Mouse (Mus musculus) left cerebral cortex, adult 2 months (tissue): ENCODE measurements around the gene Onecut1. TPM values are rescaled to one million over a fixed set of nuclear protein-coding genes. Genes with fewer than 3 reads are reported as not detected.

Experiments
- DNase-seq, 2 experiments: peaks; one replicate each; pipeline ENCODE4 v3.0.0; 2021 to 2022; ENCODE audit warnings: low spot score in 2 of 2, mixed read lengths in 1 of 2; ENCODE audit errors: extremely low spot score in 1 of 2
- H3K27ac ChIP-seq: fragments of 200-600 bp; 2 replicates; pipeline ENCODE4 v1.8.1; 2022
- H3K4me3 ChIP-seq: fragments of 200-600 bp; 2 replicates; pipeline ENCODE4 v1.8.1; 2022
- CTCF ChIP-seq: fragments of 200-600 bp; IDR thresholded peaks from 2 replicates; pipeline ENCODE4 v1.8.1; 2022; ENCODE audit warnings: antibody characterized with exemption, mild to moderate bottlenecking, moderate library complexity
- intact Hi-C: fragments of 180-260 bp; cut with DNase I; formaldehyde crosslinking; loops from one replicate; pipeline ENCODE4 v1.15.1; 2025
- total RNA-seq, 2 experiments: library from RNA; stranded (reverse); gene quantifications; 2 replicates each; pipeline ENCODE4 v1.2.3; 2021

The Onecut1 gene
- total RNA-seq, 2 experiments from 2014 or later: 0.14 to 0.29 TPM

DNA sequence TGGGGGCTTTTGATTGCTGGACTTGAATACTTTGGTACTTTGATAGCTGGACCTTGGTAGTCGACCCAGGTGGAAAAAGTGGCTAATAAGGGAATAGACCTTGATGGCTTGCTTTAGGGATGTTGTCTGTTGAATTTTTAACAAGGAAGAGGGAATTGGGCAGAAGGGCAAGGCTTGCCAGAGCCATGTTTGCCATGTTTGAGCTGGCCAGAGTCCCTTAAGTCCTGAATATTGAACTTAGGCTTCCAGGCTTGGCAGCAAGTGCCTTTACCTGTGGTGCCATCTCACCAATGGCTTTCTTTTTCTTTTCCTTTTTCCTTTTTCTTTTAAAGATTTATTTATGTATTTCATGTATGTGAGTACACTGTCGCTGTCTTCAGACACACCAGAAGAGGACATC, 38.4 kb downstream of the Onecut1 start:
- DNase-seq: no peak
- TF ChIP-seq CTCF: no peak
- intact Hi-C loops: loop anchor here (10.0 kb wide), 1 partner anchor 385 kb away; no protein-coding TSS in a partner anchor
- no peak overlapping the region for H3K4me3 ChIP-seq
- no peak overlapping the region for H3K27ac ChIP-seq

DNA sequence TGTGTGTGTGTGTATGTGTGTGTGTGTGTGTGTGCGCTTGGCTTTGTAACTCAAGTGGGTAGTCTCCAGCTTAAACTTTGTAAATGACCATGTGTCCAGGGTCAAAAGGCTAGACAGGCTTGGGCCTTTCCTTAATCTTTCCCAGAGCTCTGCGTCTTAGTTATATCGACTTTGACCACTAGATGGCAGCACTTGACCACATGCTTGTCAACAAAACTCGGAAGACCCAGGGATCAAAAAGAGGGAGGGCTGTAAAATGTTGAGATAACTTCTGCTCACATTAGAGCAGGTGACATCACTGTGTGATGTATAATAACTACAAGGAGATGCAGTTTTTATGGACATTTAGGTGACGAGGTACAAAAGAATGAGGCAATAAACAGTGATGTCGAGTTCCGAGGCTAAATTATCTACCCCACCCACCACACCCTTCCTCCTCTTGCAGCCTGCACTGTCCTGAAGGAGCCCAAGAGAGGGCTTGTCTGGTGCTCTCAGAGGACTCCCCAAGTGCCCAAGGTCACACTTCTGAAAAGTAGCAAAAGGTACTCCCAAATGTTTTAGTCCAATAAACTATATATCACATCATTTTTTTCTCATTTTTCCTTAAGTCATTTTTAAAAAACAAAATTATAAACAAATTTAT, 43.3 kb downstream of the Onecut1 start:
- H3K4me3 ChIP-seq: no peak overlapping the region
- intact Hi-C loops: loop anchor here (2.0 to 10.0 kb wide), 5 partner anchors 46 to 380 kb away; no protein-coding TSS in a partner anchor
- peak; percentile 82 for TF ChIP-seq CTCF
- H3K27ac ChIP-seq: no peak overlapping the region
- DNase-seq: peak; percentile 66

DNA sequence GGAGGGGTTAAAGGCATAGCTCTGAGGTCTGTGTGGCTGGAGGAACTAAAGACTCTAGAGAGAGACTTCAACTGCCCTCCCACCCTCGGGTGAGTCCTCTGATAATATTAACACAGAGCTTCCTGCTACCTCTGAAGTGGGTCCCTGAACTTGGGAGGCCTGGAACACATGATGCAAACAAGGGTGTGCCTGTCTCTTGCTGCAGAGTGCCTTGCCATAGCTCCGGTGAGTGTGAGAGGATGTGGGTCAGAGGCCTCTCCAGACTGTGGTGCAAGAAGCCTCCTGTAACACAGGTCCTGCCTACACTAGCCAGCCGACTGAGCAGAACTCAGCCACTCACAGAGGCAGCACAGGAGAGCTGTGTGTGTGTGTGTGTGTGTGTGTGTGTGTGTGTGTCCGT, 45.2 kb downstream of the Onecut1 start:
- H3K4me3 ChIP-seq: no peak overlapping the region
- intact Hi-C loops: loop anchor here (5.0 to 10.0 kb wide), 4 partner anchors 95 to 378 kb away; no protein-coding TSS in a partner anchor
- TF ChIP-seq CTCF: no peak
- H3K27ac ChIP-seq: no peak overlapping the region
- DNase-seq: no peak

DNA sequence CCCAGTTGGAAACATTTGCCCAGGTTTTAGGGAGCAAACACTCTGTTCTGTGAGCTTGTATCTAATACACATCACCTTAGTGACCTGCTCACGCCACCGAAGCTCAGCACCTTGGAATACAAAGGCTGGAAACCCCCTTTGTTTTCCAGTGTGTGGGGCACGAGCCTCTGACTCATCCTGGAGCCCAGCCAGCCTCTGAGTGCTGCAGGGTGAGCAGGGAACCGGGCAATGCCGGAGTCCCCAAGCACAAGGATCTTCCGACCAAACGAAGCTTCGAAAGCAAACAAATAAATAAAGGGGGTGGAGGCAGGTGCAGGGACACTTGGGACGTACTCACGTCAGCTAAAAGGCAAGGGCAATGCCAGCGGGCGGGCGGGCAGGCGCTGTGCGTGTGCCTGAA, 47.5 kb downstream of the Onecut1 start:
- no peak for TF ChIP-seq CTCF
- H3K27ac ChIP-seq: no peak overlapping the region
- no peak for DNase-seq
- no peak overlapping the region for H3K4me3 ChIP-seq
- intact Hi-C loops: loop anchor here (5.0 to 10.0 kb wide), 4 partner anchors 93 to 376 kb away; no protein-coding TSS in a partner anchor

DNA sequence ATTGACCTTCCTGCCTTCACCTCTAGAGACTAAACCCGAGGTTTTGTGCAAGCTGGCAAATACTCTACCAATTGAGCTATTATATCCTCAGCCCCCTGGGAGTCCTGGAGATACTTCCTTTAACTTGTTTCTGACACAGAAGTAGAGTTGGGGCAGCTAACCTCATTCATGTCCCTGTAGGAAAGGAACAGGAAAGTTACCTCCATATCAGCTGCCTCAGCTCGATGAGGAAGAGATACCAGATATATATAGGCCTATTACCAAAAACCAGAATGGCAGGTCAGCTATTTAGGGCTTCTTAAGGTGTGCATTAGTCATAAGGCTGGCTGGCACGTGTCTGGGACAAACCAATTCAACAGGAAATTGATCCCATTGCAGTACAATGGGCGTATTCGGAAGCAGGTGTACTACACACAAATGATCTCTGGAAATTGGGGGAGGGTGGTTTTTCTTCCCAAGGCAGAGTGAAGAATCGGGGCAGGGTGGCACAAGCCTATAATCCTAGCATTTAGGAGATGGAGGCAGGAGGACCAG, 48.6 kb downstream of the Onecut1 start:
- TF ChIP-seq CTCF: no peak
- DNase-seq: no peak
- Histone ChIP-seq H3K27ac (no peak overlapping the region), H3K4me3 (no peak overlapping the region)
- intact Hi-C loops: no loop called here

DNA sequence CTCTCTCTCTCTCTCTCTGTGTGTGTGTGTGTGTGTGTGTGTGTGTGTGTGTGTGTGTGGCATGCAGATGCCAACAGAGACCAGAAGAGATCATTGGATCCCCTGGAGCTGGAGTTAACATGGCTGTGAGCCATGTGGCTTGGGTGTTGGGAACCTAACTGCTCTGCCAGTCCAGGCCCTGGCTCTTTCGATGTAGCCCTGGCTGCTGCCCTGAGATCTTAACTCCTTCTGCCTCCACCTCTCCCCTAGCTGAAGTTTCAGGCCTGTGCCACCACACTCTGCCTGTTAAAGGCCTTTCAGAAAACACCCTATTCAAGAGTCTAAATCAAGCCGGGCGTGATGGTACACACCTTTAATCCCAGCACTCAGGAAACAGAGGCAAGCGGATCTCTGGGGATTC, 49.7 kb downstream of the Onecut1 start:
- intact Hi-C loops: no loop called here
- H3K27ac ChIP-seq: no peak overlapping the region
- no peak for TF ChIP-seq CTCF
- H3K4me3 ChIP-seq: no peak overlapping the region
- no peak for DNase-seq

DNA sequence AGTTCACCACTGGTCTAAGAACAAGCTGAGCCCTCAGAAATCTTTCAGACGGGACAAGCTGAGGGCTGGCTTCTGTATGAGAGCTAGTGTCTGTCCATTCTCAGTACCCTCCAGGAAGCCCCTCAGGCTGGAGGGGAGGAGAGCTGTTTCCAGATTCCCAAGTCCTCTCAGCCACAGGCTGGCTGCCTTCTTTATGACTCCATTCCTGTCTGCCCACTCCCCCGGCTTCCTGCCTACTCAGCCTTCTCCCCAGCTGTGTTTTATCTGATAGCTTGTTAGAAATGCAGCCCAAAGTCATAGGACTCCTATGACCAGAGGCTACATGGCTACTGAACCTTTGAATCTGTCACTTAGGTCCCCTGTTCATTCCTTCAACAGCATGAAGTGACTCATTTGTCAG, 50.2 kb downstream of the Onecut1 start:
- H3K4me3 ChIP-seq: no peak overlapping the region
- intact Hi-C loops: no loop called here
- no peak for TF ChIP-seq CTCF
- no peak overlapping the region for H3K27ac ChIP-seq
- DNase-seq: no peak

DNA sequence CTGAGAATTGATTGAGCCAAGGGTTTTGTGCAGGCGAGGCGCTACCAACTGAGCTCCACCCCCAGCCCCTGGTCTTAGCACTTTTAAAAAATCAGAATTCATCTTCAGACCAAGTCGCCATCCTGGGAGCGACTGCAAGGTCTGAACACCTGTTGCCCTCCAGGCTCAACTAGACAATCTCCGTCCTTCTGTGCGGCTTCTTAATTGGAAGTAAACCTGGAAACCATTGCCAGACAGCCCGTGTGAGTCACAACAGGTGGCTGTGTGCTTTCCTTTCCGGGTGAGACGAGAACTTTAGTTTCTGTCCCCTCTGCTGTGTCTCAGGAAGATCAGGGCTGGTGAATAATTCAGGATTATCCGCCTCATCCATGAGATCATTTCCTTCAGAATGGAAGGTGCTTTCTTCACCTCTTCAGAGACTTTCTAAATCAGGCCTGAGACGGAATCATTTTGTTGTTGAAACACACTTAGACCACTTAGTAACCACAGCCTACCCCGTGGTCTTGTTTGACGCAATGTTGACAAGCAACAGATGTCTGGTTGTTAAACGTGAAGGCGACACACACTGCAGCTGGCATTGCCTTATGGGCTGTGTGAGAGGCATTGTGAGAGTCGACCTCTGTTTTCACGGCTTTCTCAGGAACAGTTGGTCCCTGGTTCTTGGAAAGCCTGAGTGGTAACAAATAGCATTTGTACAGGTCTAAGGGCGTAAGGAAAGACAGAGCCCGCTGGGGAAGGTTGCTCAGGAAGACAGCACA, 51.1 kb downstream of the Onecut1 start:
- no peak for DNase-seq
- intact Hi-C loops: no loop called here
- no peak for TF ChIP-seq CTCF

DNA sequence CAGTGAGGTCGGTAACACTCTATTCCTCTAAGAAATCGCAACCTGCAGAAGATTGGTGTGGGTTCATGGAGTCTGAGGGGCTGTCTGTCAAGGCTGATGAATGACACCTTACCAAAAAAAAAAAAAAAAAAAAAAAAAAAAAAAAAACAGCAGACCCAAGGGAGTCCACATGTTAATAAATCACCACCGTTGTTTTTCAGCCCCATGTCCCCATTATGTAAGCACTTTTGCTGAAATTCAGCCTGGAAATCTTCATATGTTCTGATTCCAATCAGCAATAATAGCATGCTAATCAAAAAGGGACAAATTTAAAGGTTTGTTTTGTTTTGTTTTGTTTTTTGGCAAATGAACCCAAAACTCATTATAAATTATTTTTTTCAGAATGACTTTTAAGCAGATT, 53.9 kb downstream of the Onecut1 start:
- Histone ChIP-seq H3K27ac (no peak overlapping the region), H3K4me3 (no peak overlapping the region)
- no peak for DNase-seq
- intact Hi-C loops: no loop called here
- TF ChIP-seq CTCF: no peak

More for the DNA sequence above, 51.1 kb downstream of the Onecut1 start:
- Histone ChIP-seq H3K4me3 (no peak overlapping the region), H3K27ac (no peak overlapping the region)

DNA sequence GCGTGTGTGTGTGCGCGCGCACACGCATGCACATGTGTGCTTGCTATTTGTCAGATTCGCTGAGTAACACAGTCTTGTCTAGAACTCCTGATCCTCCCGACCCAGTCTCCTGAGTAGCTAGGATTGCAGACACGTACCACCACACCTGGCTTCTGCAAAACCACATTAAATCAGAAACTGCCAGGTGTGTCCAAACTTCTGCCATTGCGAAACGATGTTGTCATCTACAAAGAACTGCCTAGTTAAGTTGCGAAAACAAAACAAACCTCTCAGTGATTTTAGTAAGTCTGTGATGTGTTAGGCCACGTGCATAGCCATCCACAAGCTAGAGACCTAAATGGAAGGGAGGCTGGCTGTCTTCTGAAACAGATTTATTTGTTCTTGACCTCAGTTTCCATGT, 58.7 kb downstream of the Onecut1 start:
- no peak for DNase-seq
- intact Hi-C loops: no loop called here
- H3K4me3 ChIP-seq: no peak overlapping the region
- no peak for TF ChIP-seq CTCF
- no peak overlapping the region for H3K27ac ChIP-seq

DNA sequence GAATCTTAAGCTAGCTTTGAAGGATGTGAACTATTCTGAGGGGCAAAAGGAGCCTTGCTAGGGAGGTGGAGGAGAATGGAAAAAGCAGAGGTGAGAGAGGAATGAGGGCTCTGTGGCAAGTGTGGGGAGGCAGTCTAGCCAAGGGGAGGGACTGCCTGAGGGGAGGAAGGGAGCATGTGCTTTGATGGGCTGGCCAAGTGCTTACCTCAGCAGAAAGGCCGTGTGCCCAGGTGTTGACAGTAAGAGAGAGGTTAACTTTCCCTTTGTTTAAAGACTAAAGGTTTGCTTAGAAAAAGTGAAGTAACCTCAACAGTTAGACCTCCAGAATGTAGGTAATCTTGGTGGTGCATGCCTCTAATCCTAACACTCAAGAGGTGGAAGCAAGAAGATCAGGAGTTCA, 59.7 kb downstream of the Onecut1 start:
- Histone ChIP-seq H3K27ac (no peak overlapping the region), H3K4me3 (no peak overlapping the region)
- DNase-seq: no peak
- intact Hi-C loops: no loop called here
- no peak for TF ChIP-seq CTCF

DNA sequence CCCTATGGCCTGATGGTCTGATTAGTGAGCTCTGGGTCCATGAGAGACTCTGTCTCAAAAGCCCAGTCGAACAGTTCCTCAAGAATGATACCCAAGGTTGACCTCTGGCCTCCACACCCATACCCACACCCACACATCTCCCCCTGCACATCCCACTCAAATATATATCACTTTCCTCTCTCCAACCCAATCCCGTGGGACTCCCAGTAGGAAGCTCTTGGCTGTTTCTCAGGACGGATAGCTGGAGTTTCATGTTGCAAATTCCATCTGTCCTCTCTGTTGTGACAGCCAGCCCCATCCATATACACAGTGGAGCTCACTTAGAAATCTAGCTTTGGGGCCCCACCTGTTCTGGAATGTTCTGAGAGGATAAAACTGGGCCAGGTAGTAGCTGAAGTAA, 61.2 kb downstream of the Onecut1 start:
- intact Hi-C loops: no loop called here
- TF ChIP-seq CTCF: no peak
- DNase-seq: no peak
- Histone ChIP-seq H3K27ac (no peak overlapping the region), H3K4me3 (no peak overlapping the region)
